Mouse (Mus musculus) olfactory bulb, adult 2 months (tissue): ENCODE results near the gene Patl1.

Experiments used
- CTCF ChIP-seq: fragments of 200-500 bp; IDR thresholded peaks from 2 replicates; pipeline ENCODE4 v1.5.1; 2012; ENCODE audit warnings: low read depth, mild to moderate bottlenecking, low read length, moderate library complexity; ENCODE audit not compliant: insufficient read depth
- POLR2A ChIP-seq: fragments of 200-500 bp; IDR thresholded peaks from 2 replicates; pipeline ENCODE4 v1.6.1; 2012; ENCODE audit warnings: mild to moderate bottlenecking, low read depth, low read length, moderate library complexity; ENCODE audit not compliant: insufficient read depth

DNA sequence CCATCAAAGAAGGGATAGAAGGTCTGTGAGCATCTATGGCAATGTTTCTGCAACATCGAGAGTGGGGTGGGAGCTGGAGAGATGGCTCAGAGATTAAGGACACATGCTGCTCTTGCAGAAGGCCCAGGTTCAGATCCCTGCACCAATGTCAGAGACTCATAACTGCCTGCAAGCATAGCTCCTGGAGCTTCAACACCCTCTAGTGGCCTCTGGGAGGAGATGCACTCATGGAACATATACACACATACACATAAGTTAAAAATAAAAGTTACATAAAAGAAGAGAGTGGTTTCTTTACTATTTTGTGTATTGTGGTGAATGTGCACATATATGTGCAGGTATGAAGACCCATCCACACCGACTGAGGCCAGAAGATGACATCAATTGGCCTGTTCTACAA, 44.4 kb upstream of the Patl1 start:
- TF ChIP-seq CTCF = no peak
- TF ChIP-seq POLR2A = no peak
